Mouse (Mus musculus) ES-Bruce4 (cell line): ENCODE measurements around the gene Srgap1.

Experiments
- CTCF ChIP-seq: IDR thresholded peaks from one replicate; pipeline ENCODE4 v1.8.1; 2011; ENCODE audit warnings: low read depth, low read length
- EP300 ChIP-seq: IDR thresholded peaks from 2 replicates; pipeline ENCODE4 v1.6.1; 2011; ENCODE audit warnings: low read depth, low read length; ENCODE audit not compliant: insufficient read depth

DNA sequence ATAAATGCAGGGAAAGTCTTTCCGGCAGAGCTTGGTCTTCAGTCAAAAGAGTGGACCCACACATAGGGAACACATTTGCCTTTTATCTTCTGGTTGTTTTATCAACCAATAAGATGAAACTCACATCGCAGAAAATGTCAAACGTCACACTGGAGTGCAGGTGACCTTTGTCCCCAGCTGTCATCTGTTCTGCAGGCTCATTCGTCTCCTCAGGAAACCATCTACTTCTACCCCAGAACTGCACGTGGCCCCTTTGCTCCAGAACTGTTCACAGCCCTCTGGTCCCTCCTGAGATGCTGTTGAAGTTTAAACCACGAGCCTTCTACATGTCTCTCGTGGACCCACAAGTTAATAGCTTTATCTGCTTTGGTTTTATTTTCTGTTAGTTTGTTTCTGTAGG is 168.3 kb downstream of the Srgap1 start:
- TF ChIP-seq CTCF, result no peak
- TF ChIP-seq EP300, result no peak
